Mouse (Mus musculus) left cerebral cortex, postnatal 25 days (tissue): Measurements from ENCODE around the gene Slc35g2. TPM values are rescaled to one million over a fixed set of nuclear protein-coding genes. Genes with fewer than 3 reads are reported as not detected.

Experiments
- DNase-seq, 2 experiments: peaks; one replicate each; pipeline ENCODE4 v3.0.0; 2022; ENCODE audit warnings: low spot score in 2 of 2, mixed read lengths in 1 of 2
- intact Hi-C: fragments of 180-260 bp; cut with DNase I; formaldehyde crosslinking; loops from one replicate; pipeline ENCODE4 v1.15.1; 2025
- total RNA-seq, 2 experiments: library from RNA; stranded (reverse); gene quantifications; 2 replicates each; pipeline ENCODE4 v1.2.3; 2021

Gene Slc35g2
- total RNA-seq = 10 to 100 TPM; 19.0 to 19.1 TPM

DNA sequence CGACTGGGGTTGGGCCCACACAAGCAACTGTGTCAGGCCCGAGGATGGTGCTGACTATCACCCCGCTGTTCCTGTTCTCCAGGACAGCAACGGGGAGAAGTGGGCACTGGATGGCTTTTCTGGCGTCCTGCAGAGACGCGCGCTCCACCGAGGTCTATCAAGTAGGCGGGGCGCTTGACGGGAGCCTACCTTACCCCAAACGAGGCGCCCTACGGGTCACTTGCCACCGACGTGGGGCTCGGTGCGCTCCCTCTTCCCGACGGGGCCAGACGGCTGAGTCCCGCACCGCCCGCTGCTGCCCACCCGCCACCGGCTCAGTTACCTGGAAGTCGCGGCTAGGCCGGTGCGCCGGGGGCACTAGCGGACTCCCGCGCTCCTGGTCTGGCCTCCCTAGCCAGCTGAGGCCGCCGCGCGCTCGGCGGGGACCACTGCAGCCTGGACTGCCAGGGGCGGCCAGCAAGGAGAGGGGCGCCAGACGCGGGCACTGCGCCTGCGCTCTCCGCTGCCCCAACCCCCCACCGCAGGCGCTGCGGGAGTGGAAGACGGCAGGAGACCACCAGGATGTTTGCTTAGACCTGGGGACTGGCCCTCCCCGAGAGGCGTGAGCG, at the start of gene Slc35g2:
Gene Slc35g2, minus strand, starts transcription at position 465 of the 608 bp plus-strand sequence.
- intact Hi-C loops = loop anchor here (2.0 kb wide), 1 partner anchor 72 kb away; no protein-coding TSS in a partner anchor
- DNase-seq = peak; percentile 28 to 37

DNA sequence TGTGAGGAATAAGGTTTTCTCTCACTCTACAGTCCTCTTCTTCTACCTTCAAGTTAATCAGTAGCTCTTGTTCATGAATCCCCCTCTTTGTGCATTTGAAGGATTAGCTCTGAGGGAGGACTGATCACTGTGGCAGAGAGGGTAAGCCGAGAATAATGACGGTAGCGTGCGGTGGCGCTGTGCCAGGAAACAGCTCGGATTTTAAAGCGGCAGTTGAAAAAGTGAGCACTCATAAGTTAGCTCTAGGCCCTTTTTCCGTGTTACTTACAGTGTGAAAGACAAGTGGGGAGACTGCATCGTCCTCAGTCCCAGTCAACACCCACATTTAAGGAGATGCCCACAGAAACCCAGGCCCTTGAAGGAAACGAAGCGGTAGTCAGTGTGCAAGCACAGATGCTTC, 46.1 kb upstream of the Slc35g2 start:
- DNase-seq = peak; percentile 11 to 19
- intact Hi-C loops = no loop called here

DNA sequence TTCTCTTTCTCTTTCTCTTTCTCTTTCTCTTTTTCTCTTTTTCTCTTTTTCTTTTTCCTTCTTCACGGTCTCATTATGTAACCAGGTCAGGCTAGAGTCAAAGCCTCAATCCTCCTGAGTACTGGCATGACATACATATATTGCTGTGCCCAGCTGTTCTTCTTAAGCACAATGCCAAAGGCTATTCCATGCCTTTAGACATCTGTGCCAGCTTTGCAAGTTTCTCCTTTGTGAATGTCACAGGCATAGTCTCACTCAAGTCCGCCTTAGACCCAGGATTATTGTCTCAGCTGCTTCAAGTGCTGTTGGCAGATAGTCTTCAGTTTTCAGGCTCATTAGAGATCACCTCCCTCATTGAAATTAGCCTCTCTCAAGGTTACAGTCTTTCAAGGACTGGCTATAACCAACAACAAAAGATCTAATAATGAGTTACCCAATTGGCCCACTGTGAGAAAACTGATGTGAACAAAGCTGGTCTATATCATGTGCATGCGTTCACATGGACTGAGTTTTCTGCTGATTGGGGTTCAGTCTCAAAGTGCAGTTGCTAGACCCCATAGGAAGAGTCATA, 42.7 kb upstream of the Slc35g2 start:
- intact Hi-C loops = no loop called here
- DNase-seq = no peak

DNA sequence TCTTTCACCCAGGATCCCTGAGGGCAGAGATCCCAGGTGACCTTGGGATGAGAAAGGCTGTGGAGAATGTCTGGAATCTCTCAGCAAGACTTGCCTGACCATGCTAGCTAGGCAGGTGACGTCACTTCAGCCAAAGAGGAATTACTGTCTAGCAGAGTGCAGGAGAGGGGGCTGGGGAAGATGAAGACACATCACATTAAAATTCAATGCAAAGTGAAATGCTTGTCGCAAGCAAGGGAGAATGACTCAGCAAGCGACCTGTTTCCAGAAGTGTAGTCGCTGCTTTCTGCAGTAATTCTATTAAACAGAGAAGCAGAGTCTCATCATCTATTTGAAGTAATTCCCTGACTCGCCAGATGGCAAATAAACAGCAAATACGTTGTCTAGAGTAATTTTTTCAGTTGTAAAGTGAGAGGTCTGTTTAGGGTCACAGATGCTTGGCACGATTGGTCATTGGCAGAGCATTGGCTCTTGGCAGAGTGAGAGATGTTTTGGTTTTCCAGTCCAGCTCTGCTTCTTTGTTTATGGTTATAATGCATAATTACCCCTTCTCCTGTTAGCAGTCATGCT, 35.2 kb upstream of the Slc35g2 start:
- intact Hi-C loops = loop anchor here (2.0 kb wide), 1 partner anchor 37 kb away; no protein-coding TSS in a partner anchor
- peak; percentile 45 to 84 for DNase-seq

DNA sequence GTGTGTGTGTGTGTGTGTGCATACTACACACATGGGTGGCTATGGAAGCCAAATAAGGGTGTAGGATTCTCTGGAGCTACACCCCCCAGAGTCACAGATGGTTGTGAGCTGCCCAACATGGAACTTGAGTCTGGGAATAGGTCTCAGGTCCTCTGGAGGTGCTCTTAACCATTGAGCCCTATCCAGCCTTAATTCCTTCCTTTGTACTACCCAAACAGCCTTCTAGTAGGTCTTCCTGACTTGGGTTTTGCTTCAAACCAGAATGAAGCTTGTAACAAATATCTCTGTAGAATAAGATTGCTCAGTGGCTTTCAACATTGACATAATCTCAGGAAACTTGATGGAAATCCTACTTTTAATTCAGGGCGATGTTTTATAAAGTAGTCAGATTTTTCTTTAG, 34.6 kb upstream of the Slc35g2 start:
- no peak for DNase-seq
- intact Hi-C loops = no loop called here

DNA sequence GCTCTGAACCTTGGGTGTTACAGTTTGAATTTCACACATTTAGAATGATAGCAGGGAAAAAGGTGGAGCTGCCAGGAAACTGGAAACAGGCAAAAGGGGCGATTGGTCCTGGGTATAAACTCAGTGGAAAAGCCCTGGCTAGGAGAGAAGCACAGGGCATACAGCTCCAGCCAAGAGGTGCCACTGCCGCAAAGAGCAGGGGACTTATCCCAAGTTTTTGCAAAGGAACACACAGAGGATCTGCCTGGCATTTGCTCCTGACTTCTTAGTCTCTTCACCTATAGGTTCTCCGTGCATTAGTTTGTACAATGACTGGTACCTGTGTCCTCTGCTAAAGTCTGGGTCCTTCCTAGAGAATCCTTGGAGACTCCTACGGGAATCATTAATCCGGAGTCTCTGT, 32.3 kb upstream of the Slc35g2 start:
- intact Hi-C loops = no loop called here
- DNase-seq = no peak

DNA sequence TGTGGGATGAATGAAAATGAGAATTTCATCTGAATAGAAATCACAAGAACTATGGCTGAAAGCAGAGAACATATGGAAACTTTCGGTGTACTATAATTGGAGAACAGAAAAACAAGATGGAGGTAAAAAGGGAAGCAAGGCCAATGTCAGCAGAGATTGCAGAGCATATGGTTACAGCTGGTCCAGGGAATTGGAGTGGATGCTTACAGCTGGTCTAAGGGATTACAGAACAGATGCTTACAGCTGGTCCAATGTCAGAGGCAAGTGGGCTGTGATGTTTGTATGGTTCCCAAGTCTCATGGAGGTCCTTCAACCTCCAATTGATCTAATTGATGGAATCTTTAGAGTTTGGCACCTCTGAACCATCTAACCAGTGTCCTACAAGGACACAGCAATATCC, 31.2 kb upstream of the Slc35g2 start:
- intact Hi-C loops = no loop called here
- DNase-seq = peak in 1 of 2 experiments; percentile 26

DNA sequence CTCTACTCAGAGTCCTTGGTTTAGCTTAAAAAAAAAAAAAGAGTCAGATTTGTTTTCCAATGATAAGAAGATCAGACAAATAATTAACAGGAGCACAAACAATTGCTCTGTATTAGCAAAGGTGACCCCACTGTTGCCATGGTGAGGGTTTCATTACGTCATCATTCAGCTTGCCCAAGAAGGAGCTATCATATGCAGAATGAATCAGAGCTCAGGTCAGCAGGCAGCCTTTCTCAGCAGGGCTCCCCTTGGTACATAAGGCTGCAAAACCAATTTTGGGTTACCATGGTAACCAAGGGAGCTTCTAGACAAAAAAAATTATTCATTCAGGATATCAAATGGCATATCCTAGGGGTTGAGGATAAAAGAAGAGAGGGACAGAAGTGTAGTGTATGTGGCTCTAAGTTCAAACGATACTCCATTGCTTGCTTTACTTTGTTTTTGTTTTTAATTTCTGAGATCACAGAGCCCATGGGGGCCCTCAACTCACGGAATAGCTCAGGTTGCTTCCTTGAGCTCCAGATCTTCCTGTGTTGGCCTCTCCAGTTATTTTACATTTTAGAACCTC, 29.0 kb upstream of the Slc35g2 start:
- intact Hi-C loops = no loop called here
- no peak for DNase-seq

DNA sequence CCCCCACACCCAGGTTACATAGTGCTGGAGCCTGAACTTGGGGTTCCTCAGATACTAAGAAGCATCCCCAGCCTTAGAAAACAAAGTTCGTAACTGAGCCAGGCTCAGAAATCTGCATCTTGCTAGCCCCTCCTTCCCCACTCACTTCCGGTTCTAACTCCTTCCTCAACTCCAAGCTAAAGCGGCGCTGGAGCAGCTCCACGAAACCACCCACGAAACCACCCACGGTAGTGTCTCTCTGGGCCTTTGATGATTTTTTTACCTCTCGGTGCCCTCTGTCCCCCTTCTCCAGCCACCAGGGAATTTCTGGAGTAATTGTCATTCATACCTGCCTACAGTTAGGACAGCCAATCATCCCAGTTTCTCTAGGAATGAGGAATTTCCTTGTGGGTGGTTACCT, 26.7 kb upstream of the Slc35g2 start, which contains the start of gene Stag1:
Gene Stag1, plus strand, starts transcription at position 253 of the 400 bp plus-strand sequence.
- no peak for DNase-seq
- intact Hi-C loops = no loop called here

DNA sequence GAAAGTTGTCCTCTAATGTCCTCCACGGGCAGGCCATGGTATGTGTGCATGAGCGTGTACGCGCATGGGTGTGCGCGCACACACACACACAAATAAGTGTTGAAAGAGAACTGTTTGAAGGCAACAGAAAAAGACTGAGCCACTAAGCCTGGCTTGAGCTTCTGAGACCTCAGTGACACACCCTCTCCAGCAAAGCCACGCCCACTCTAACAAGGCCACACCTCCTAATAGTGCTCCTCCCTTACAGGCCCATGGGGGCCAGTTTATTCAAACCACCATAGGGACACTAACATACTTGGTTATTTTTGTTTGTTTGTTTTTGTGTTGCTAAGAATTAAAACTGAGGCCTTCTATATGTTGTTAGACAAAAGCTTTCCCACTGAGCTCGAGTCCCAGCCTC, 25.4 kb upstream of the Slc35g2 start:
- no peak for DNase-seq
- intact Hi-C loops = no loop called here

DNA sequence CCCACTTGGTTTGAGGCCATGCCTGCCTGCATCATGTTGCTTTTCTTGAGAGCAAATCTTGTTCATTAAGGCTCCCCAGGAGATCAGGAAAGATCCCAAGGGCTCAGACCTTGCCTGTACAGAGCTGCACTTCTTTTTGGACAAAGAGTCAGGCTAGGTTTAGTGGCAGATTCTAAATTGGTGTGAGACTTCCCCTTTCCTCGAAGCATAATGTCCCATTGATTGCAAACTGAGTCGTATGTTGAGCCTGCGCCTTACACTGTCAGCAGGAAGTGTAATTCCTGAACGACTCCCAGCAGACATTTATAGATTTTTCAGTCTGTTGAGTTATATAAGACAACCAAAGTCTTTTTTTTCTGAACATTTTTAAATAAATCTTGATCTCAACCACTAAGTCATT, 19.6 kb upstream of the Slc35g2 start:
- no peak for DNase-seq

DNA sequence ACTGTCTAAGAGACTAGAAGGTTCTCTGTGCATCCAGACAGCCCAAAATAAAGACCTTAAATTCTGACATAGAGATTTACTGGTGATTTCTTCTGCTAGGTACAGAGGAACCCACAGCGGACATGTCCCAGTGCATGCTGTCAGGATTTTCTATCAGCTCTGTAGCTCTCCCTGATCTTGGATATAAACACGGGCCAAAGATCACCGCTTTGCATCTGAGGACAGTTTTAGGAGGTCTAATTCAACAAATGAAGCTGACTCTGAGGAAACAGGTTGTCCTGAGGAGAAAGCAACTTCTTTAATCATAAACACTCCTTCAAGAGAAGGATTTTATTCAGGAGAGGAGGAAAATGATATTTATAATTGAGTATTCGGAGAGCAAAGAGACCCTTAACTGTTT, 13.1 kb upstream of the Slc35g2 start:
- DNase-seq = no peak
- intact Hi-C loops = no loop called here

More for the DNA sequence above, 19.6 kb upstream of the Slc35g2 start:
- intact Hi-C loops = no loop called here

DNA sequence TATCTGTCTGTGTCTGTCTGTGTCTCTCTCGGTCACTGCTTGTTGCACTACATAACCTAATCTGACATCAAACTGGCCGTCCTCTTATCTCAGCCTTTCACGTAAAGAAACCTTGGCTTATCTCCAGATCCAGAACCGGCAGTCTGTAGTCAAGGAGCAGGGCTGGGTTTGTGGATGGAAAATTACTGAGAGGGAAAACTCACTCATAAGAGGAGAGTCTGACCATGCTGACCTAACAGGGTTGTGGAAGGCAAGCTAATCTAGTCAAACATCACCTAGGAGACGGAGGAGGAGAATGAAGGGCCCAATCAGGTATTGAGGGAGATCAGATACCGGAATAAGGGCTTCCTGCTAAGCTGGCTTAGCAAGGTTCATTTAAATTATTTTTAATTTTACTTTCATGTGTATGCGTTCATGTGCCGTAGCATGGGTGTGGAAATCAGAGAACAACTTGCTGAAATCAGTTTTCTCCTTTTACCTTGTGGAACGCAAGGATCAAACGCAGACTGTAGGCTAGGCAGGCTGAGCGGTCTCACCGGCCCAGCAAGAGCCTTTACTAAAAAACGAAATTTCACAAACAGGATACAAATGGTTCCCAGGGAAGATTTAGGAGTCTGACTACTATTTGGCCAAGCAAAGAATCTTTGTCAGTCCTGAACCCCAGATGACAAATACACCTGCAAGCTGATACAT, 12.1 kb upstream of the Slc35g2 start:
- intact Hi-C loops = no loop called here
- no peak for DNase-seq

DNA sequence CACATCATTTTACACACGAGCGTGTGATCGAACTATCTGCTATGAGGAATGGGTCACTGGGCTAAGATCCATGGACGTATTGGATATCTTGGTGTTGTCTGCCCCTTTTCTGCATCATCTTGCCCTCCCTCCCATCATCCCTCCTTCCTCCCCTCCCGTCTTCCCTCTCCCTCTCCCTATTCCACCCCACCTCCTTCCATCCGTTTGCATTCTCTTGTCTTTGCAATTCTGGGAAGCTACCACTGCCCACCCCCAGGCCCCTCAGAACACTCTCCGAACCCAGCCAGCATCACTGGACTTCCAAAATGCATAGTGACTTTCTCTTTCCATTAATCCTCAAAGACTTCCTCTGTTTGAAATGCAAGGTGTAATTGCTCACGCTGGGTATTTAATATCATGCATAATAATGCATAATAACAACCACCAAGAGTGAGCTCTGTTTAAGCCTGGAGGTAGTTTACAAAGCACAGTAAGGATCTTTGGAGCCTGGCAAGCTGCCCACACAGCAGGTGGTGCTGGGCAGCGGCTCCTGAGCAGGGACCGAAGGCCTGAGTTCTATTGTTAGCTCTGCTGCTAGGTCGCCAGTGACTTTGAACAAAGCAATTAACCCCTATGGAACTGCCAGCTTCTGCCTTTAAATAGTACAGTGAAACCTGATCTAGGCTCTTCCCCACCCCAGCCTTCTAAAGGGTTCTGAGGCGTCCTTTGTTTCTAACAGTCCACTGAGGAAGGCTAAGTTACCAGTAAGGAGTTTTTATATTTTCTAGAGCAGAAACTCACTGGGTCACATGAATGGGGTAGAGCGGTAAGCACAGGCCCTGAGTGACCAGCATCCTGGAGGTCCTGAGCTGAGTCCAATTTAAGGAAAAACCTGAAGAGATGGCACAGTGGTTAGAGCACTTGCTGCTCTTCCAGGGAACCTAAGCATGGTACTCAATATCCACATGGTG, 10.9 kb upstream of the Slc35g2 start:
- no peak for DNase-seq
- intact Hi-C loops = no loop called here

DNA sequence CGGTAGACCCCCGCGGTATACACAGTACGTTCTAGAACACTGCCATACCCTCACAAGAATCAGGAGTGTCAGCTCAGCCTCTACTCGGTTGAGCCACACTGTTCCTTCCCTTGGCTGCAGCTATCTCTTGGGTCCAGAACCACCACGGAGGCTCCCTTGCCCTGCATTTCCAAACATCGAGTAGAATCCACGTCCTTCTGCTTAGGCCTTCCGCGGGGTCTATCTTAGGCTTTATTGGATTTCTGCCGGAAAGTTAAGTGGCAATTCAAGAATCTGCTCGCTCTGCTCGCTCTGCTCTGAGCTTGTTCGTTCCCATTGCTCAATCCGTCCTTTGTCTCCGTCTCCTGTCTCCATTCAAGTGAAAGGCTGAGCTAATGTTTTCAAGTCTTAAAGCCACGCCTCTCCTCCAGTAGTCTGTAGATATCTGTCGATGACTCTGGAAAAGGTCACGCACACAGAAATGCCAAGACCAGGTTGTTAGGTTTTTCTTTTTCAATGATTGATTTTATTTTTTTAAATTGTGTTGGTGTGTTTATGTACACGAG, 9.4 kb upstream of the Slc35g2 start:
- intact Hi-C loops = no loop called here
- DNase-seq = no peak

DNA sequence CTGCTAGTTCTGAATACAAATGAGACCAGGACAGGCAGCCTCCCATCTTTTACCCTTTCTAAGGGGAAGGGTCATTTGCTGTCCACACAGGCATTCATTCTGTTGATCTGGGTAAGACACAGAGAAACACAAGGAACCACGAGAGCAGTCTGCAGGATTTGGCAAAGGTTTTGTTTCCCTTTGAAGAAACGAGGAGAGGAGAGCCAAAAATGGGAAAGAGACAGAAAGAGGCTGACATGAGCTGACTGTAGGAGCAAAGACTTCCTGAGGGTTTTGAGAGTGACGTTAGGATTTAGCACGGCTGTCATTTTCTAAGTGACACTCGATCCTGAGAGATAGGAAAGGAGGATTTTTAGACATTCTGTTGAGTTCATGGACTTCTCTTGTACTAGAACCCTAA, 3.1 kb upstream of the Slc35g2 start:
- intact Hi-C loops = no loop called here
- DNase-seq = no peak

DNA sequence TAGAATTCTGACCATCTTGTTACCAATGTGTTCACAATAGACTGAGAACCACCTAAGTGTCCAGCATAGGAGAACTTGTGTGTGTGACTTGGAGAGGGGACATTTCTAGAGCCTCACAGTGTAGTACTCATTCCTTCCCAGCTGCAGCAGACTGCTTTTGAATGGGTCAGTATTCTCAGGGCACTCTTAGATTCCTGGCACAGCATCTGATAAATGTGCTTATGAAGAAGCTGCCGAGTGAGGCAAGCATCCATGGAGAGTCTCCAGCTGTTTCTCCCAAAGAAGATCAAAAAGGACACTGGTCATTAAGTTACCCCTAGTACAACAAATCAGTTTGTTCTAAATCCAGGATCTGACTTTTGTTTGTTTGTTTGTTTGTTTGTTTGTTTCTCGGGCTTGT, 2.4 kb upstream of the Slc35g2 start:
- DNase-seq = peak in 1 of 2 experiments; percentile 17
- intact Hi-C loops = no loop called here

DNA sequence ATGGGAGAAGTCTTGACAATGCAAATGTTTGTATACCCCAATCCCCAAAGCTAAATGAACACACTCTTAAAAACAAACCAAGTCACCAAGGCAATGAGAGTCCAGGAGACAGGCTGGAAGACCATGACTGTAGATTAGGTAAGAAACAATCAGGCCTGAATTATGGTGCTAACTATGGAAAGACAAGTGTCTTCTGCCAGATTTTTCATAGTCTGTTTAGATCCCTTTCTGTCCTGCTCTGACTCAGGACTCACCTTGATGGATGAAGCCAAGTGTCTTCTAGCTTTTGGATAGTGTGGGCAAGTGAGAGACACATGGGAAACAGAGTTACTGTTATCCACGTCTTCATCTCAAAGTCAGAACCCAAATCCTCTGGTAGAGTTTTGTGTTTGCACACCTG, 621 bp upstream of the Slc35g2 start:
- intact Hi-C loops = loop anchor here (2.0 kb wide), 1 partner anchor 71 kb away; no protein-coding TSS in a partner anchor
- no peak for DNase-seq
